Mouse (Mus musculus) kidney, postnatal 0 days (tissue): ENCODE data around the gene Neurl2. TPM values are rescaled to one million over a fixed set of nuclear protein-coding genes. Genes with fewer than 3 reads are reported as not detected.

Experiments used
- ATAC-seq: fragments of 200-750 bp; cut with Nextera tagmentation; replicated peaks from 2 replicates; pipeline ENCODE4 v1.8.0; 2017; ENCODE audit warnings: low read depth, moderate number of reproducible peaks, moderate TSS enrichment, moderate library complexity; ENCODE audit not compliant: low FRiP score
- DNase-seq: peaks from one replicate; pipeline ENCODE4 v3.0.0-alpha.2; 2016; ENCODE audit warnings: low spot score
- H3K27ac ChIP-seq: fragments of 300-500 bp; sonication (generic); 2 replicates; pipeline ENCODE4 v1.5.1; 2014; ENCODE audit warnings: mild to moderate bottlenecking
- H3K27me3 ChIP-seq: fragments of 300-500 bp; sonication (generic); 2 replicates; pipeline ENCODE4 v1.6.1; 2014; ENCODE audit warnings: low read length, mixed read lengths; ENCODE audit not compliant: insufficient read depth
- H3K36me3 ChIP-seq: fragments of 300-500 bp; sonication (generic); 2 replicates; pipeline ENCODE4 v1.6.1; 2014; ENCODE audit warnings: low read length, mixed read lengths; ENCODE audit not compliant: insufficient read depth
- H3K4me1 ChIP-seq: fragments of 300-500 bp; sonication (generic); replicated peaks from 2 replicates; pipeline ENCODE4 v1.6.1; 2014; ENCODE audit warnings: antibody characterized with exemption, low read length, mixed read lengths; ENCODE audit not compliant: insufficient read depth
- H3K4me2 ChIP-seq: fragments of 300-500 bp; sonication (generic); 2 replicates; pipeline ENCODE4 v1.6.1; 2014; ENCODE audit warnings: mild to moderate bottlenecking, low read length, moderate library complexity, mixed read lengths
- H3K4me3 ChIP-seq: fragments of 300-500 bp; sonication (generic); replicated peaks from 2 replicates; pipeline ENCODE4 v1.5.1; 2014; ENCODE audit warnings: low read depth, low read length
- H3K9ac ChIP-seq: fragments of 300-500 bp; sonication (generic); 2 replicates; pipeline ENCODE4 v1.6.1; 2014; ENCODE audit warnings: low read depth, low read length
- H3K9me3 ChIP-seq: fragments of 300-500 bp; sonication (generic); replicated peaks from 2 replicates; pipeline ENCODE4 v1.6.1; 2016; ENCODE audit warnings: low read length, inconsistent platforms, mixed read lengths
- CTCF ChIP-seq: IDR thresholded peaks from 2 replicates; pipeline ENCODE4 v1.5.1; 2016; ENCODE audit warnings: antibody characterized with exemption, low read depth, mild to moderate bottlenecking, moderate library complexity
- WGBS: fragments of 180-500 bp; shearing (Covaris S2); extraction: QIAGEN DNeasy Blood & Tissue Kit; methylation state at CpG from one replicate; pipeline ENCODE4 v1.1.7; 2014; 5-methylcytosine and 5-hydroxymethylcytosine counted together
- polyA plus RNA-seq: library from polyadenylated mRNA; unstranded; fragments of >200 nt; fragmentation: Nextera tagmentation; extraction: Ambion mirVana; gene quantifications from 2 replicates; pipeline ENCODE4 v1.2.1, GENCODE M21; 2015

Gene Neurl2
- polyA plus RNA-seq, 1 experiment from 2014 or later, result 9.4 TPM

DNA sequence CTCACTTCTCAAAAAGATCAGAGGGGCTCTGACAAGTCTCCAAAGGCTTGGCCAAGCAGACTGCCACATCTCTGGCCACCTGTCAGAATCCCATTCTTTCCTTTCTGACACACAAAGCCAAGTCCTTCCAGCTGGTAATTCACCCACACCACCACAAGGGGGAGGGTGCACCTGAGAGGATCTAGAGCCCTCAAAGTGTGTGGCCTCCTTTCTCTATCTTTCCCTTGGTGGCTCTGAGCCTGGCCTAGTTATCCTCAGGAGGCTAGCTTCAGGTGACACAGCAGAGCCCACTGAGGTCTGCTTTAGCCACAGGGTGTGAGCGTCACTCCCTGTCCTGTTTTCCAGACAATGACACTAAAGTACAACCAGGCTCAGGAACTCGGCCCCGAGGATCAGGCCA, 40.0 kb downstream of the Neurl2 start:
- Histone ChIP-seq H3K9ac (no peak overlapping the region), H3K9me3 (no peaks in the 10 kb centered on the region), H3K36me3 (peaks cover 46% of the 10 kb centered on the region), H3K27ac (no peak overlapping the region), H3K4me2 (no peak overlapping the region), H3K27me3 (no peaks in the 10 kb centered on the region), H3K4me3 (no peak overlapping the region), H3K4me1 (no peaks in the 10 kb centered on the region; the same call in 1 of the 2 replicates)
- 71% methylated on average over 3 of the region's 3 CpGs for WGBS
- peak; percentile 72 for TF ChIP-seq CTCF
- DNase-seq (peak; percentile 55), ATAC-seq (no peak; the same call in 1 of the 2 replicates)

DNA sequence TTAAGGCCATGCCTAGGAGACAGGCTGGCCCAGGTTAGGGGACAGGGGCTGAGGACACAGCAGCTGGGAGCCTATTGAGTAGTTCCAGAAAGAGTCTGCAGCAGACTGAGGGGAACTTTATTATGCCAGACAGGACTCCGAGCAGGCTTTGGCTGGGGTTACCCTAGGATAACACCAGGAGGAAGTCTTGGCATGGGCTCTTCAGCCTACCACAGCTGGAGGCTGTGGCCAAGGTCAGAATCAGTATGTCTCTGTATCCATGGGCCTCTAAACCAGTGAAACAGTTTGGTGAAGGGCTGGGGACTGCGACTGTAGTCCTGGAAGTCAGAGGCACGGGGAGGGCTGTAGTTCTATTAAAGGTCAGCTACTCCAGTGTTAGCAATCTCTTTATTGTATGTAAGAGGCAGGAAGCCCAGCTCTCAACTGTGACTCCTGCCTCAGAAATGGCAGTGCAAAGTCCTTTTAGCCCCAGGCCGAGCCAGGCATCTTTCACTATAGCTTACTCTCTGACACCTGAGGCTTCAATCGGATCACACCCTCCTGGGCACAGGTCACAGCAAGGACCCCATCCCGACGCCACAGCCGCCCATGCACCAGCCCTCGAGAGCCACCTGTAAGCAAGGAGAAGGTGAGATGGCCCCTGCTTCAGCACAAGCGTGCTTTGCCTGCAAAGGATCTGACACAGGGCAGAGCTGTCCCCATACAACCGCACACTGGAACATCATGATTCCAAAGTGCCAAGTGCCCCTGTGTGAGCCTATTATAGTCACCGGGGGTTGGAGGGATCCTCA, 40.7 kb downstream of the Neurl2 start:
- DNase-seq, result no peak
- no peak for ATAC-seq
- Histone ChIP-seq H3K4me3 (no peak overlapping the region), H3K36me3 (peaks cover 46% of the 10 kb centered on the region), H3K4me1 (no peaks in the 10 kb centered on the region; the same call in 1 of the 2 replicates), H3K9ac (no peak overlapping the region), H3K4me2 (no peak overlapping the region), H3K27me3 (no peaks in the 10 kb centered on the region), H3K27ac (no peak overlapping the region), H3K9me3 (no peaks in the 10 kb centered on the region)
- WGBS, result 90% methylated on average over 12 of the region's 12 CpGs
- no peak for TF ChIP-seq CTCF

DNA sequence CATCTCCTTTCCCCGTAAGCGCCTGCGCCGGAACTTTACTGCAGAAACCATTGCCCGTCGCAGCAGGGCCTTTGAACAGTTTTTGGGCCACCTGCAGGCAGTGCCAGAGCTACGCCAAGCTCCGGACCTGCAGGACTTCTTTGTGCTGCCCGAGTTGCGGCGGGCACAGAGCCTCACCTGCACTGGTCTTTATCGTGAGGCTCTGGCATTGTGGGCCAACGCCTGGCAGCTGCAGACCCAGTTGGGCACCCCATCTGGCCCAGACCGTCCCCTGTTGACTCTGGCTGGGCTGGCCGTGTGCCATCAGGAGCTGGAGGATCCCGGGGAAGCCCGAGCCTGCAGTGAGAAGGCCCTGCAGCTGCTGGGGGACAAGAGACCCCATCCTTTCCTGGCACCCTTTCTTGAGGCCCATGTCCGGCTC, 41.4 kb downstream of the Neurl2 start:
- Histone ChIP-seq H3K9ac (no peak overlapping the region), H3K36me3 (peaks cover 43% of the 10 kb centered on the region), H3K4me3 (no peak overlapping the region), H3K27me3 (no peaks in the 10 kb centered on the region), H3K27ac (no peak overlapping the region), H3K4me1 (no peaks in the 10 kb centered on the region; the same call in 1 of the 2 replicates), H3K4me2 (no peak overlapping the region), H3K9me3 (no peaks in the 10 kb centered on the region)
- WGBS, result 91% methylated on average over 18 of the region's 18 CpGs
- DNase-seq (no peak), ATAC-seq (no peak)
- no peak for TF ChIP-seq CTCF

DNA sequence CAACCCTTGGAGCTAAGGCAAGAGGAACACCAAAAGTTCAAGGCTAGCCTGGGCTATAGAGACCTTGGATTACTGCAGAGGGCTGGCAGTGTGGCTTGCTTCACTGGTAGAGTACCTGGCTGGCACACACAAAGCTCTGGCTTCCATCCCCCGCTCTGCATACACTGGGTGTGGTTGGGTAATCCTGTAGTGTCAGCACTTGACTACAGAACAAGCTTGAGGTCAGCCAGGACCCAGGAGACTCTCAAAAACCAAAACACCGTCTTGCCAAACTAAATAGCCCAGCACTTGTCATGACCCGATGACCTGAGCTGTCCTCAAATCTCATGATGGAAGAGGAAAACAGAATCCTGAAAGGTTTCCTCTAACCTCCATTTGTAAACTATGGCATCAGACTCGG, 42.8 kb downstream of the Neurl2 start:
- TF ChIP-seq CTCF, result no peak
- Histone ChIP-seq H3K27ac (no peak overlapping the region), H3K9me3 (no peaks in the 10 kb centered on the region), H3K36me3 (peaks cover 30% of the 10 kb centered on the region), H3K4me1 (no peaks in the 10 kb centered on the region; the same call in 1 of the 2 replicates), H3K4me3 (no peak overlapping the region), H3K9ac (no peak overlapping the region), H3K27me3 (no peaks in the 10 kb centered on the region), H3K4me2 (no peak overlapping the region)
- WGBS, result 74% methylated on average over 4 of the region's 4 CpGs
- DNase-seq, result no peak
- no peak for ATAC-seq

DNA sequence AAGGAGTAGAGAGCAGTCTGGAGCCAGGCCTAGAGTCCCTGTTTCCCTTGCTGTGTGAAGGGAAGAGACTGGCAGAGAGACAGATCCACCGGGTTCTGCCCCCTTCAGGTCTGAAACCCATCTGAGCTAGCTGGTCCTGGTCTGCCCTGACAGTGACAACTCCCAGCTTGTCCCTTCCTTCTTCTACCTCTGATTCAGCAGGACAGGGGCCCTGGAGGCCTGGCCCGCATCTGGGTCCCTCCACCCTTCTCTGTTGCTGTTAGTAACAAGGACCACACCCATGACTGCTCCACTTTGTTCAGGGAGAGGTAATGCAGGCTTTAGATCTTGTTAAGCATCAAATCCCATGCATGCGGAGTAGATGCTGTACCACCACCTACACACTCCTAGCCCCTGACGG, 44.8 kb downstream of the Neurl2 start:
- no peak overlapping the region for H3K4me2 ChIP-seq
- peaks cover 25% of the 10 kb centered on the region for H3K36me3 ChIP-seq
- H3K27ac ChIP-seq, result 0 out of 2 replicates have a peak overlapping the region, but pooled peaks have one; percentile 4
- H3K9me3 ChIP-seq, result no peaks in the 10 kb centered on the region
- H3K4me3 ChIP-seq, result no peak overlapping the region
- no peaks in the 10 kb centered on the region; the same call in 1 of the 2 replicates for H3K4me1 ChIP-seq
- H3K27me3 ChIP-seq, result no peaks in the 10 kb centered on the region
- ATAC-seq (no peak), DNase-seq (no peak)
- no peak overlapping the region for H3K9ac ChIP-seq
- WGBS, result 72% methylated on average over 4 of the region's 4 CpGs
- no peak for TF ChIP-seq CTCF

DNA sequence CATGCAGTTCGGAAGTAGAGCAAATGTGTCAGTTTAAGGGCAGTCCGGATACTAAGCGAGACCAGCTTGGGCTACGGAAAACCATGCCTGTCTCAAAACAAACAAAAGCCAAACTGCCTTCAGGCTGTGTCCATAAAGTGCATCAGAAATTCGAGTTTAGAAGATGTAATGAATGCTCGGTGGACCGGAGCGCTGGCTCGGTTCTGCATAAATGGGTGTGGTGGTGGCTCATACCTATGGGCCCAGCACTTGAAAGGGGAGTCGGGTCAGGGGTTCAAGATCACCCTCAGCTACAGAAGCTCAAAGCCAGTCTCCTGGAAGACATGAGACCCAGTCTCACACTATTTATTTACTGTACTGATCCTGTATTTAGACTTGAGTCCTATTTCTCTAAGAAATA, 45.5 kb downstream of the Neurl2 start:
- DNase-seq (no peak), ATAC-seq (no peak)
- H3K9ac ChIP-seq, result no peak overlapping the region
- no peaks in the 10 kb centered on the region; the same call in 1 of the 2 replicates for H3K4me1 ChIP-seq
- H3K9me3 ChIP-seq, result no peaks in the 10 kb centered on the region
- no peaks in the 10 kb centered on the region for H3K27me3 ChIP-seq
- WGBS, result 62% methylated on average over 10 of the region's 10 CpGs
- no peak for TF ChIP-seq CTCF
- H3K36me3 ChIP-seq, result peaks cover 24% of the 10 kb centered on the region
- no peak overlapping the region for H3K27ac ChIP-seq
- H3K4me3 ChIP-seq, result no peak overlapping the region
- H3K4me2 ChIP-seq, result no peak overlapping the region
